Mouse (Mus musculus): ENCODE measurements around the gene Ovca2.

GRCm38 (mm10) chr11:75154053-75154585 is 24.5 kb downstream of the Ovca2 start:
- TF ChIP-seq POLR2A (IDR thresholded peaks at IDR 0.05; ENCODE audit: low read depth, low read length) (no peak), CTCF (IDR thresholded peaks at IDR 0.05; ENCODE audit: borderline replicate concordance, insufficient read depth, low read length) (no peak)

Data from embryonic fibroblast, embryonic 13.5 days (primary cell).